Mouse (Mus musculus): ENCODE measurements around the gene Mgme1.

Gene Mgme1

GRCm38 (mm10) chr2:144270507-144271420 is at the start of gene Mgme1, which contains the start of gene Snx5:
Gene Mgme1 (plus strand): TSS chr2:144270663.
Gene Snx5 (minus strand): TSS chr2:144270906.
- DNase-seq (ENCODE audit: low read depth, low spot score), result peak; percentile 96

DNA sequence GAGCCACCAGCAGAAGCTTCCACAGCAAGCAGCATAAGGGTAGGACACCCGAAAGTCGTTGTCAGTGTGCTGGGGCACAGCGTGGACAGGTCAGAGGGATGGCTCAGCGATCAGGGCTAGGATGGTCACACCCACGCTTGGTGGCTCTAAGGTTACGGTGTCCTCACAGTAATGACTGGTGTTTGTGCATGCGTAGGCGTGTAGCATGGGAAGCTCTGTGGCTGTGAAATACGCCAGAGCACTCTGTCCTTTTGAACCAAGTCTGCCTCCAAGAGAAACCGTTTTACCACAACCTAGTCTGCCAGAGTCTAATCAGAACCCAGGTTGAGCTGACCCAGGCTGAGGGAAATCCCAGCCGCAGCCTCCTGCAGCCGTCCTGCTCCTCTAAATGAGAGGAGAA is 46.1 kb upstream of the Mgme1 start:
- DNase-seq (ENCODE audit: low read depth, low spot score), result peak; percentile 61

DNA sequence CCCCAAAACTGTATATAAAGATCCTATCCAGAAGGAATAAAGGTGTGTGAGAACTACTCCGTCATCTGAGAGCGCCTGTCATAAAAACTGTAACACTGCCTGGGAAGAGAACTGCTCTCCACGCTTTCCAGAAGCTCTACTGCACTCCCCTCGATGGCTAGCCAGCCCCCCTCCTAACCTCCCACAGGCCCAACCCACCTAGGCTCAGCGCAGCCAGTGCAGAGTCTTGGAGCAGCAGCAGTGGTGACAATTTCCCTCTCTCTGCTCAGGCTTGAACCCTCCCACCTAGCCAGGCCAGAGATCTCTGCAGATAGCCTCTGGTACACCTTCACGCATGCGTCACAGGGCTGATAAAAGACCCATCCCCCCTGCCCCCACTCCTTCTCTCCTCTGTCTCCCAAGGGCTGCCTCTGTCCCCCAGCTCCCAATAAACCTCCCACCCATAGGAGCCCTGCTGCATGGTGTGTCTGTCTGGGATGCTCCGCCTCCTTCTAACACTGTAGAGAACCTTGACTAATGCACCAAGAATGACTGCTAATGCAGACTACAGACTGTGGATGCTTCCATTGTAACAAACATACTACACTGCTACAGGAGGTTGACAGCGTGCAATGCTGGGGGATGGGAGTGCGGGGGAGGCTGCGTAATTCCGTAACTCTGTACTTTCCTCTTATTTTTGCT is 43.4 kb upstream of the Mgme1 start:
- DNase-seq (ENCODE audit: low read depth, low spot score), result no peak

DNA sequence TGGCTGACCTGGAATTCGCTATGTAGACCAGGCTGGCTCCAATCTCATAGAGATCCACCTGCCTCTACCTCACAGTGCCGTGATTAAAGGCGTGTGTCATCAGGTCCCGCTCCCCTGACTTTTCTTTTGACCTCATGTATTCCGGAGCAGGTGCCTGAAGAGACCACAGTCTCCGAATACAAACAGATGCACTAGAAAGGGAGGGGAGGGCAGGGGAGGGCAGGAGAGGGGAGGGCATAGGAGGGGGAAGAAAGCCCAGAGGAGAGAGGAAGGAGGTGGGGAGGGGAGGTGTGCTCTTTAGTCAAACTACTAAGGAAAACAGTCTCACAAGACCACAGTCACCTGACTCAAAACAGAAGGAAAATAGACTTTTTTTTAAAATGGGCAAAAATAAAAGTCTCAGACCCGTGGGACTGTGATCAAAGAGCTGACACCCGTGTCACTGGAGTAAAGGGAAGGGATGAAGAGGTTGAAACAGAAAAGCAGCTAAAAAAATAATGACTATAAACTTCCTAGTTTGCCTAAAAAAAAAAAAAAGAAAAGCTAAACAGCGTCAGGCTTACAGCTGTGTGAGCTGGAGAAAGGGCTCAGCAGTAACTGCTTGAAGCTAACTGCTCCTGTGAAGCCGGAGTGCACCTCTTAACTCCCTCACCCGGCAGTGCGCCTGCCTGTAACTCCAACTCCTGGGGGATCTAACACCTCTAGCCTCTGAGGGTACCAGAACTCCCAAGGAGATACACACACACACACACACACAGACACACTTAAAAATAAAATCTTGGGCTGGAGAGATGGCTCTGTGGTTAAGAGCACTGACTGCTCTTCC is 41.7 kb upstream of the Mgme1 start:
- peak; percentile 72 for DNase-seq (ENCODE audit: low read depth, low spot score)

- no peak for DNase-seq (ENCODE audit: low read depth, low spot score)
These were observed 40.8 kb upstream of the Mgme1 start for GRCm38 (mm10) chr2:144229647-144230046.

- DNase-seq (ENCODE audit: low read depth, low spot score), result no peak
These were observed 40.0 kb upstream of the Mgme1 start for GRCm38 (mm10) chr2:144230498-144230897.

DNA sequence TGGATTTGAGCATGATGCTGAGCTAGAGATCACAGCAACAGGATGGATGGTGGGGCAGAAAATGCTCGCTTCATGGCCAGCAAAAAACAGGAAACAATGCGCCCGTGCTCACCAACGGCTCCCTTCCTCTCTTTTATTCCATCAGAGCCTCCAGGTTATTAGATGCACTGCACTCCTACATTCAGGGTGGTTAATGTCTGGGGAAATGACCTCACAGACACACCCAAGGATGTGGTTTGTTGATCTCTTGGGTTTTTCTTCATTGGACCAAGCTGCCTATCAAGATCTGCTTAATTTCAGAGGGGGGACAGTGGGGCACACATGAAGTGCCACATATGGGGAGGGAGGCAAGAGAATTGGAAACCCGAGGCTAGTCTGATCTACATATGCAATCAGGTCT is 39.3 kb upstream of the Mgme1 start:
- peak; percentile 60 for DNase-seq (ENCODE audit: low read depth, low spot score)

- DNase-seq (ENCODE audit: low read depth, low spot score), result no peak
These were observed 36.9 kb upstream of the Mgme1 start for GRCm38 (mm10) chr2:144233534-144233933.

DNA sequence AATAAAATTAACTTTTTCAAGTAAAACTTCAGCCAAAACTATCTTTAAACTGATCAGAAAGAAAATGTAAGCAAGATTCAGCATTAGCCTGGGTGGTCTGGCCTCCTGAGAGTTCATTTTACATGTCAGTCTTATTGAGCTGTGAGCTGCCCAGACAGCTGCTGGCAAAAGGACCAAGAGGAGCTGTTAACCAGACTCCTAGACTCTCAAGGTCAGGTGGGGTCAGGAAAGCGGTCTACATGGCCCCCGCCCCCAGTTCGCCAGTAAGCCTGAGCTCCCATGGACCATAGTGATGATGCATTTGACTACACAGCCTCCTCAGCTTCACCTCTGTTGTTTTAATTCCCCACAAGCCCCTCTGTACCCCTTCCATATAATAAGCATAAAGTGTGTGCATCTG is 34.7 kb upstream of the Mgme1 start:
- DNase-seq (ENCODE audit: low read depth, low spot score), result no peak

- DNase-seq (ENCODE audit: low read depth, low spot score), result no peak
These were observed 33.5 kb upstream of the Mgme1 start for GRCm38 (mm10) chr2:144236791-144237584.

GRCm38 (mm10) chr2:144238341-144238740 is 32.1 kb upstream of the Mgme1 start:
- no peak for DNase-seq (ENCODE audit: low read depth, low spot score)

GRCm38 (mm10) chr2:144239318-144239717 is 31.1 kb upstream of the Mgme1 start:
- no peak for DNase-seq (ENCODE audit: low read depth, low spot score)

DNA sequence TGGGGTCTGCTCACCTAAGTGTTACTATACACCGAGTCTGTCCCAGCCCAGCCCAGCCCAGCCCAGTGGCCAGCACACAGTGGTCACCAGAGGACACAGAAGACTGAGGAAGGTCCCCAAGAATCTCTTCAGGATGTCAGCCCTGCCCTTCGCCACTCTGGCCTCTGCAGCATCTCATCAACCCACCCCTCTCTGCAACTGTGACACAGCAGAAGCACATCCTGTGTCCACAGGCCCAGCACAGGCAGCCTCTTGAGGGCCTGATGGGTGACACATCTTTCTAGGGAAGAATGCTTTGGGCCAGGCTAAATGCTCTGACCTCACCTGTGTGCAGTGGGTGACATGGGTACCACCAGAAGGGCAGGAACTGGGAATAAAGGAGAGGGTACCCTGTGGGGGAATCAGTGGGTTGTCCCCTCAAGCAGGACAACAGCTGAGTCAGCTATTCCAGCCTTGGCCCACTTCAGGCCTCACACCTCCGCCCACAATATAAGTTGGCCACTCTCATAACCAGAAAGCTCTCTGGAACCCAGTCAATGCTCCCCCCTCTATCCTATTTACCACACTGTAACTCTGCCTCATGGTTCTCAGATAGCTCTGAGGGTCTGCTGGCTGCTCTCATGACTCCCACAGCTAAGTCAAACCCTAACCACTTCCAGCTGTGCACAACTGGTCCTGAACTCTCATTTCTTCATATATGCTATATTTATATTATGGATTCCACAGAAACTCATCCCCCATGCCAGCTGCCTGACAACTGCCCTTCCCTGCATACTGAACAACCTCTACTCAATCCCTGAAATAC is 30.2 kb upstream of the Mgme1 start:
- DNase-seq (ENCODE audit: low read depth, low spot score), result no peak

- no peak for DNase-seq (ENCODE audit: low read depth, low spot score)
These were observed 25.0 kb upstream of the Mgme1 start for GRCm38 (mm10) chr2:144245464-144245863.

DNA sequence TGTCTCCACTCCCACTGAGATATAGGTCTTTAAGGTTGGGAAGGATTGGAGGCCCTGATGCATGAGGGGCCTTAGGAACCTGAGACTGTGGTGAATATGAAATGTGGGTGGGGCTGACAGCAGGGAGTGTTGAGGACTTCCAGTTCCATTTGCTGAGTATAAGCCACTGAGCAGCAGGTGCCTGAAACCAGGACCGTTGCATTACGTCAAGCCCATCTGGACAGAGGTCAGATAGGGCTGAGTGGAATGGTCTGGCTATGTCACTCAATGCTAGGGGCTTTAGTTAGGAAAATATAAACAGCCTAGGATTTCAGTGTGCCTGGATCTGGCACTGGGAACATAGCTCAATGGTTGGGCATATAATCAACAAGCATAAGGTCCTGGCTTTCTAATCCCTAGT is 24.2 kb upstream of the Mgme1 start:
- DNase-seq (ENCODE audit: low read depth, low spot score), result no peak

GRCm38 (mm10) chr2:144247337-144247978 is 23.0 kb upstream of the Mgme1 start:
- no peak for DNase-seq (ENCODE audit: low read depth, low spot score)

DNA sequence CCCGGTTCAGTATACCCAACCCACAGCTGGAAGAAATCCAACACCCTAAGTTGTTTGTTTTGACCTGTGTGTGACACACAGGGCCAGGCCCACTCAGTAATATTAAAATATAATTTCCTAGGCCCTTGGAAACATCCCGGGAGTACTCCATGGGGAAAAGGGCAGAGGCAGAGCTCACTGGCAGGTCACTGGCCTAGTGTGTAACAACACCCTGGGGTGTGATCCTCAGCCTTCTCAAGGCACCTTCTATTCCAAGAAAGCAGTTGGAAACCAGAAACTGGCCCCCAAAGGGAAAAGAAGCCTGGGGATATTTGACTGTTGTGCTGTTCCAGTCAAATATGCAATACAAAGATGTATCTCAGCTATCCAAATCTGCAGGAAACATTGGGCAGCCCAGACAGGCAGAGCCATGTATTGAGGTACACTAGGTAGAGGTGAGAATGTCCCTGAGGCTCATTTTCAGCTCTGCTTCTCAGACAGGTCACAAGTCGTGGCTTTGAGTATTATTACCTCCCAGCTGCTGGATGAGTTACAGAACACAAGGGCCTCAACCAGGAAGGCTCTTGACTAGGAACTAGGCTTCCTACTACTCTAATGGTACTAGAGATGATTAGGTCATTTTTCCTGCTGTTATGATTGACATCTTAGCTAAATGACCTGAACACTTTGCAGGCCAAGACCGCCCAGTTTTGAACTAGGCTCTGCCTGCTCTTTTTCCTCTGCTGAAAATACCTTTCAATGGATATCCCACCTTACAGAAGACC is 21.7 kb upstream of the Mgme1 start:
- DNase-seq (ENCODE audit: low read depth, low spot score), result no peak

- no peak for DNase-seq (ENCODE audit: low read depth, low spot score)
These were observed 20.4 kb upstream of the Mgme1 start for GRCm38 (mm10) chr2:144250111-144250510.

DNA sequence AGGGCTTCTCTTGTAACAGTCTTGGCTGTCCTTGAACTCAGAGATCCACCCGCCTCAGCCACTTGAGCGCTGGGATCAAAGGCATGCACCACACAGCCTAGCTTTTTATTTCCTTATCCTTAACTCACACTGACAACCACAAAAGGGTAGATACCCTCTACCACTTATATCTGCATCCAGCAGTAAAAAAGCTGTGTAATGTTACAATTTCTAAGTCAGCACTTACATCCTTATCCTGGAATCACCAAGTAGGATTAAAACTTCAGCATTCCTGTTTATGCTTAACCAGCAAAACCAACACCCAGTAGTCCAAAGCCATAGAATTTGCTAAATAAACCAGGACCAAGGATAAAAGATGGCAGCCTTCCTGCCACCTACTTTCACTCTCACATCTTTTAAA is 7.6 kb upstream of the Mgme1 start:
- no peak for DNase-seq (ENCODE audit: low read depth, low spot score)

Data from CD4-positive helper T cell, adult 2 months (primary cell).